Mouse (Mus musculus): ENCODE data around the gene Ctsw. TPM values are rescaled to one million over a fixed set of nuclear protein-coding genes. Genes with fewer than 3 reads are reported as not detected.

The Ctsw gene
- polyA plus RNA-seq, 1 experiment, result 20.6 TPM

DNA sequence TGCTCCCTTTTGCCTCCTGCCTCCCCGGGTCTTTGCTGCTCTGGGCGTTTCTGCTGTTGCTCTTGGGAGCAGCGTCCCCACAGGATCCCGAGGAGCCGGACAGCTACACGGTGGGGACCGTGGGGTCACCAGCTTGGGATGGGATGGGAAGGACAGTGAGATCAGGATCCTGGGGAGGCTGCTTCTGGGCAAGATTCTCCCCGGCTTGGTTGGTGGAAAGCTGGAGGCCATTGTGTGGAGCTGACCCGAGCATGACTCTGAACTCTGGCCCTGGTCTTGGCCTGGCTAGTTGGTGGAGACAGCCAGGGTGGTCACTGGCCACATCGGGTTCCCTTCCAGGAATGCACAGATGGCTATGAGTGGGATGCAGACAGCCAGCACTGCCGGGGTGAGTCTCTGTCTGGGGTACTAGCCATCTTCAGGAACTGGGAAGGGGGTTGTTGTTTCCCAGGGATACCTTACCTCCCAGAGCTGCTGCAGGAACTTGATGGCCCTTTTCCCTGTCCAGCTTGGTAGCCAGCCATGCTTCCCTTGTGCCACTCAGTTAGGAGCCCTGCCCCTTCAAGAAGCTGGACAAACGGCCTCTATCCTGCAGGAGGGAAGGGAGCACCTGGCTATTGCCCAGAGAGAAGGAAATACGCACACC lies 6.9 kb upstream of the Ctsw start:
- 68% methylated on average over 13 of the region's 13 CpGs for WGBS
- H3K27ac ChIP-seq (ENCODE audit: control insufficient read depth, insufficient read depth, low read depth, low read length, poor library complexity), result no peak overlapping the region
- no peak for TF ChIP-seq CTCF (IDR thresholded peaks at IDR 0.05; ENCODE audit: control insufficient read depth, insufficient read depth, low read length)
- TF ChIP-seq POLR2A (IDR thresholded peaks at IDR 0.05; ENCODE audit: borderline replicate concordance, control insufficient read depth, low read depth, low read length), result no peak
- no peaks in the 10 kb centered on the region for H3K4me1 ChIP-seq (ENCODE audit: control insufficient read depth, insufficient read depth, low read length)
- no peak overlapping the region for H3K4me3 ChIP-seq (replicated peaks; ENCODE audit: control insufficient read depth, low read depth, low read length)

DNA sequence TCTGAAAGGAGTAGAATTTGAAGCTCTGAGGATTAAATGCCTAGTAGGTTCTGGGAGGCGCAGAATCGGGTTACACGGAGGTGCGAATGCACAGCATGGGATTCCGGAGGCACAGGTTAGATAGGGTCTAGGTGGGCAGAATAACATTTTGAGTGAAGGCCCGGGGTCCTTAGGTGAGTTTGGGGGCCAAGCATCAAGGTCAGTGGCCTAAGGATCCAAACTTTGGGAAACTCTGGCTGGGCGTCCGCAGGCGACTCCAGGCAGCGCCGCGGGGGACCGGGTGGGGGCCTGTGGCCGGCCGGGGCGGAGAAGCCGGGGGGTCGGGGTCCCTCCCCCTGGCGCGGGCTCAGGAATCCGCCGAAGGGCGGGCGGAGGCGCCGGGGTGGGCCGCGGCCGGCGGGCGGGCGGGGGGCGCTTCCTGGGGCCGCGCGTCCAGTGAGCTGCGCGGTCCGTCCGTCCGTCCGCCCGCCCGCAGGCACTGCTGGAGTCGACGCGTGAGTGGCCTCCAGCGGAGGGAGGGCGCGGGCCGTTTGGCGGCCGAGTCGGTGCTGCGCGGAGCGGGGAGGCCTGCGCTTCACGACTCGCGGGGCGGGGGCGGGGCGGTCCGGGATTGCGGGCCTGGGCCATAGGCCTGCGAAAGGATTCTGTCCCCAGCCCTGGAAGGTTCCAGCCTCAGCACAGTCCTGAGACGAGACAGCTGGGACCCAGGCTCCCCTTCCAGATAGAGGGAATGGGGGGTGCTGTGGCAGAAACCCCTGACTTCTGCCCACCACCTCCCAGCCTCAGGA lies 6.2 kb upstream of the Ctsw start:
- WGBS, result 3% methylated on average over 68 of the region's 68 CpGs
- Histone ChIP-seq H3K4me3 (replicated peaks; ENCODE audit: control insufficient read depth, low read depth, low read length) (no peak overlapping the region), H3K27ac (ENCODE audit: control insufficient read depth, insufficient read depth, low read depth, low read length, poor library complexity) (no peak overlapping the region), H3K4me1 (ENCODE audit: control insufficient read depth, insufficient read depth, low read length) (no peaks in the 10 kb centered on the region)
- no peak for TF ChIP-seq POLR2A (IDR thresholded peaks at IDR 0.05; ENCODE audit: borderline replicate concordance, control insufficient read depth, low read depth, low read length)
- no peak for TF ChIP-seq CTCF (IDR thresholded peaks at IDR 0.05; ENCODE audit: control insufficient read depth, insufficient read depth, low read length)

GRCm38 (mm10) chr19:5473720-5474119 lies 5.4 kb upstream of the Ctsw start, which contains the start of gene Efemp2:
Gene Efemp2, plus strand, starts transcription at chr19:5473954.
- no peaks in the 10 kb centered on the region for H3K4me1 ChIP-seq (ENCODE audit: control insufficient read depth, insufficient read depth, low read length)
- TF ChIP-seq POLR2A (IDR thresholded peaks at IDR 0.05; ENCODE audit: borderline replicate concordance, control insufficient read depth, low read depth, low read length), result peak; percentile 33; the same call in 1 of the 2 replicates
- no peak for TF ChIP-seq CTCF (IDR thresholded peaks at IDR 0.05; ENCODE audit: control insufficient read depth, insufficient read depth, low read length)
- WGBS, result 18% methylated on average over 22 of the region's 22 CpGs
- H3K4me3 ChIP-seq (replicated peaks; ENCODE audit: control insufficient read depth, low read depth, low read length), result no peak within 1 kb of the TSS
- no peak within 1 kb of the TSS for H3K27ac ChIP-seq (ENCODE audit: control insufficient read depth, insufficient read depth, low read depth, low read length, poor library complexity)

- no peak overlapping the region for H3K4me3 ChIP-seq (replicated peaks; ENCODE audit: control insufficient read depth, low read depth, low read length)
- no peaks in the 10 kb centered on the region for H3K4me1 ChIP-seq (ENCODE audit: control insufficient read depth, insufficient read depth, low read length)
- WGBS, result 64% methylated on average over 3 of the region's 3 CpGs
- no peak overlapping the region for H3K27ac ChIP-seq (ENCODE audit: control insufficient read depth, insufficient read depth, low read depth, low read length, poor library complexity)
- TF ChIP-seq POLR2A (IDR thresholded peaks at IDR 0.05; ENCODE audit: borderline replicate concordance, control insufficient read depth, low read depth, low read length), result no peak
- TF ChIP-seq CTCF (IDR thresholded peaks at IDR 0.05; ENCODE audit: control insufficient read depth, insufficient read depth, low read length), result no peak
Observed at GRCm38 (mm10) chr19:5472857-5473256, 4.5 kb upstream of the Ctsw start.

GRCm38 (mm10) chr19:5471846-5472245 lies 3.5 kb upstream of the Ctsw start:
- no peak overlapping the region for H3K4me3 ChIP-seq (replicated peaks; ENCODE audit: control insufficient read depth, low read depth, low read length)
- WGBS, result 66% methylated on average over 5 of the region's 5 CpGs
- H3K27ac ChIP-seq (ENCODE audit: control insufficient read depth, insufficient read depth, low read depth, low read length, poor library complexity), result no peak overlapping the region
- no peaks in the 10 kb centered on the region for H3K4me1 ChIP-seq (ENCODE audit: control insufficient read depth, insufficient read depth, low read length)
- TF ChIP-seq CTCF (IDR thresholded peaks at IDR 0.05; ENCODE audit: control insufficient read depth, insufficient read depth, low read length) (no peak), POLR2A (IDR thresholded peaks at IDR 0.05; ENCODE audit: borderline replicate concordance, control insufficient read depth, low read depth, low read length) (no peak)

GRCm38 (mm10) chr19:5466916-5467500 lies 1.3 kb downstream of the Ctsw start:
- no peak overlapping the region for H3K27ac ChIP-seq (ENCODE audit: control insufficient read depth, insufficient read depth, low read depth, low read length, poor library complexity)
- 57% methylated on average over 6 of the region's 6 CpGs for WGBS
- no peak overlapping the region for H3K4me3 ChIP-seq (replicated peaks; ENCODE audit: control insufficient read depth, low read depth, low read length)
- TF ChIP-seq CTCF (IDR thresholded peaks at IDR 0.05; ENCODE audit: control insufficient read depth, insufficient read depth, low read length) (no peak), POLR2A (IDR thresholded peaks at IDR 0.05; ENCODE audit: borderline replicate concordance, control insufficient read depth, low read depth, low read length) (no peak)
- no peaks in the 10 kb centered on the region for H3K4me1 ChIP-seq (ENCODE audit: control insufficient read depth, insufficient read depth, low read length)

DNA sequence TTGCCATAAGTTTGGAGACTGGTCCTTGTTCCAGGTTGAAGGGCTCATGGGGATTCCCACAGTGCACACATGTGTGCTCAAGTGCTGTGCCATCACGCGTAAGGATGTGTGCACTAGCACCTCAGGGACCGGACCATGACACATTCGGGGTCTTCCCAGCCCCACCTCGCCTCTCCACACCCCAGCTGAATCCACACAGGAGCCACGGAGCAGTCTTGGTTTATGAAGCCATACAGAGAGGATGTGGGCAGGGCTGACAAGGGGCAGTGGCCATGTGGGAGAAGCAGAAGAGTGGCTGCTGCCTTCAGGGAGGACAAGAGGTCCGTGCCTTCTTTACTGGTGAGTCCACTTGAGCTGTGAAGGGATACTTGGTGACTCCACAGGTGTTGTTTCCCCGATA lies 3.3 kb downstream of the Ctsw start:
- Histone ChIP-seq H3K27ac (ENCODE audit: control insufficient read depth, insufficient read depth, low read depth, low read length, poor library complexity) (no peak overlapping the region), H3K4me1 (ENCODE audit: control insufficient read depth, insufficient read depth, low read length) (no peaks in the 10 kb centered on the region), H3K4me3 (replicated peaks; ENCODE audit: control insufficient read depth, low read depth, low read length) (no peak overlapping the region)
- TF ChIP-seq CTCF (IDR thresholded peaks at IDR 0.05; ENCODE audit: control insufficient read depth, insufficient read depth, low read length) (no peak), POLR2A (IDR thresholded peaks at IDR 0.05; ENCODE audit: borderline replicate concordance, control insufficient read depth, low read depth, low read length) (no peak)
- WGBS, result 89% methylated on average over 8 of the region's 8 CpGs

All from bone marrow, adult 2 months (tissue).